Mouse (Mus musculus) lung, embryonic 14.5 days (tissue): ENCODE data around the gene F8. TPM values are rescaled to one million over a fixed set of nuclear protein-coding genes. Genes with fewer than 3 reads are reported as not detected.

ENCODE experiments used
- ATAC-seq: fragments of 200-750 bp; cut with Nextera tagmentation; 2 replicates; pipeline ENCODE4 v1.8.0; 2017; ENCODE audit warnings: mild to moderate bottlenecking, moderate TSS enrichment, moderate library complexity; ENCODE audit not compliant: insufficient read depth
- DNase-seq: peaks from one replicate; pipeline ENCODE4 v3.0.0-alpha.2; 2015
- H3K27ac ChIP-seq: fragments of 300-500 bp; sonication (generic); 2 replicates; pipeline ENCODE4 v1.5.1; 2014; ENCODE audit warnings: low read depth, mild to moderate bottlenecking, moderate library complexity
- H3K27me3 ChIP-seq: fragments of 300-500 bp; sonication (generic); 2 replicates; pipeline ENCODE4 v1.6.1; 2014; ENCODE audit warnings: low read length, control low read depth; ENCODE audit not compliant: insufficient read depth
- H3K36me3 ChIP-seq: fragments of 300-500 bp; sonication (generic); 2 replicates; pipeline ENCODE4 v1.6.1; 2014; ENCODE audit warnings: control low read depth; ENCODE audit not compliant: insufficient read depth
- H3K4me1 ChIP-seq: fragments of 300-500 bp; sonication (generic); 2 replicates; pipeline ENCODE4 v1.6.1; 2014; ENCODE audit warnings: antibody characterized with exemption, control low read depth; ENCODE audit not compliant: insufficient read depth
- H3K4me2 ChIP-seq: fragments of 300-500 bp; sonication (generic); 2 replicates; pipeline ENCODE4 v1.6.1; 2014; ENCODE audit warnings: mild to moderate bottlenecking
- H3K4me3 ChIP-seq: fragments of 300-500 bp; sonication (generic); 2 replicates; pipeline ENCODE4 v1.5.1; 2014; ENCODE audit warnings: low read depth, low read length
- H3K9ac ChIP-seq: fragments of 300-500 bp; sonication (generic); 2 replicates; pipeline ENCODE4 v1.6.1; 2014
- H3K9me3 ChIP-seq: fragments of 300-500 bp; sonication (generic); 2 replicates; pipeline ENCODE4 v1.6.1; 2016; ENCODE audit warnings: low read depth, low read length, control low read depth
- CTCF ChIP-seq: IDR thresholded peaks from 2 replicates; pipeline ENCODE4 v1.5.1; 2016; ENCODE audit warnings: antibody characterized with exemption, low read depth
- WGBS: fragments of 180-500 bp; shearing (Covaris S2); extraction: QIAGEN DNeasy Blood & Tissue Kit; methylation state at CpG from one replicate; pipeline ENCODE4 v1.1.7; 2014; 5-methylcytosine and 5-hydroxymethylcytosine counted together
- polyA plus RNA-seq: library from polyadenylated mRNA; unstranded; fragments of >200 nt; fragmentation: Nextera tagmentation; extraction: Ambion mirVana; gene quantifications from 2 replicates; pipeline ENCODE4 v1.2.1, GENCODE M21; 2014

The F8 gene
- polyA plus RNA-seq, 1 experiment from 2014 or later: 2.1 TPM

DNA sequence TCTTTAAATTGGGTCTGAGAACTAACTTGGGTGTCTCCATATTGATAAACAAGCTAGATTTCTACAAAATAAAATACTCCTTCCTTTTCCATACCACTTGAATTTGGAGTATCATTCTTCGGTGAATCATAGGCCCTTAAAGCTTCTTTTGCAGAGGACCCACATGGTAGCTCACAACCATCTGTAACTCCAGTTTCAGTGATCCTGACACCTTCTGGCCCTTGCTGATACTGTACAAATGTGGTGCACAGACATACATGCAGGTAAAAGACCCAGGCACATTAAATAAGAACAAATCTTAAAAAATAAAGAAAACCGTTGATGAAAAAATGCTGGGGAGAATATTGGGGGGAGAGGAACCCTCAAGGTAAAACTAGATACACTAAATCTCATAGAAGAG, 244.2 kb downstream of the F8 start:
- Histone ChIP-seq H3K27me3 (no peaks in the 10 kb centered on the region), H3K36me3 (no peaks in the 10 kb centered on the region), H3K9me3 (no peaks in the 10 kb centered on the region), H3K27ac (no peak overlapping the region), H3K4me3 (no peak overlapping the region), H3K4me2 (no peak overlapping the region), H3K4me1 (no peaks in the 10 kb centered on the region), H3K9ac (no peak overlapping the region)
- ATAC-seq (no peak), DNase-seq (no peak)
- TF ChIP-seq CTCF: no peak
- 88% methylated on average over 2 of the region's 2 CpGs for WGBS

DNA sequence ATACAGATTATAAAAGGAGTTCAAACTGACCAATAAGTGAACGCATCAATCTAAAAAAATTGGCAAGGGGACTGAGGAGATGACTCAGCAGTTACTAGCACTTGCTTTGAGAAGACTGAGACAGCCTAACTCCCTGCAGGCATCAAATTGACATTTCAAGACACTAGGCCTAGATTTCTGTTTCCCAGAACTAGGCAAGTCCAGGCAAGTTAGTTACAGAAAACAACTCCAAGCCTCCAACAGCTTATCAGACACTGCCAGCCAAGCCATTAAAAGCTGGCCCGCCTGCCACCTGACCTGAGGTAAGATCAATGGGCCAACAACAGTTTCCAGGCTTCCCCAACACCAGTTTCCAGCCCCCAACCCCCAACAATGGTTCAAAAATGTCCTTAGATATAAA, 244.7 kb downstream of the F8 start:
- H3K4me3 ChIP-seq: no peak overlapping the region
- H3K36me3 ChIP-seq: no peaks in the 10 kb centered on the region
- ATAC-seq: no peak
- no peak overlapping the region for H3K9ac ChIP-seq
- 72% methylated on average over 2 of the region's 2 CpGs for WGBS
- DNase-seq: no peak
- no peak overlapping the region for H3K4me2 ChIP-seq
- H3K9me3 ChIP-seq: no peaks in the 10 kb centered on the region
- H3K27ac ChIP-seq: no peak overlapping the region
- no peaks in the 10 kb centered on the region for H3K4me1 ChIP-seq
- TF ChIP-seq CTCF: no peak
- no peaks in the 10 kb centered on the region for H3K27me3 ChIP-seq

DNA sequence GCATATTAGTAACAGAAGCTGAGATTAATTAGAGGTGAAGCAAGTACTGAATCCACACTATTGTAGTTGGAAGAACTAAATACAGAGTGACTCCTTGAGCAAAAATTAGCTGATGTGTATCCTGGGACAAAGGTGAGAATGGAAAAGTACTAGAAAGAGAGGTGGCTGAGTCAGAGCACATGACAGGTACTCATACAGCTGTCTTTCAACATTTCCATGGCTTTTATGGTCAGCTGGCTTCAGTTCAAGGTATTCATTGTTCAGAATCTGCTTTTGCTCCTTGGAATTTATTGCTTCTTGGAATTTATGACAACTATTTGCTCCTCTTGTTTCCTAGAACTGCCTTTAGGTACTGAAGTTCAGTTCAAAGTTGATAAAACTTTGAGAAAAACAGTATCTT, 245.5 kb downstream of the F8 start:
- Histone ChIP-seq H3K4me1 (no peaks in the 10 kb centered on the region), H3K4me2 (no peak overlapping the region), H3K27me3 (no peaks in the 10 kb centered on the region), H3K27ac (no peak overlapping the region), H3K9ac (no peak overlapping the region), H3K4me3 (no peak overlapping the region), H3K9me3 (no peaks in the 10 kb centered on the region), H3K36me3 (no peaks in the 10 kb centered on the region)
- ATAC-seq (no peak), DNase-seq (no peak)
- no peak for TF ChIP-seq CTCF

DNA sequence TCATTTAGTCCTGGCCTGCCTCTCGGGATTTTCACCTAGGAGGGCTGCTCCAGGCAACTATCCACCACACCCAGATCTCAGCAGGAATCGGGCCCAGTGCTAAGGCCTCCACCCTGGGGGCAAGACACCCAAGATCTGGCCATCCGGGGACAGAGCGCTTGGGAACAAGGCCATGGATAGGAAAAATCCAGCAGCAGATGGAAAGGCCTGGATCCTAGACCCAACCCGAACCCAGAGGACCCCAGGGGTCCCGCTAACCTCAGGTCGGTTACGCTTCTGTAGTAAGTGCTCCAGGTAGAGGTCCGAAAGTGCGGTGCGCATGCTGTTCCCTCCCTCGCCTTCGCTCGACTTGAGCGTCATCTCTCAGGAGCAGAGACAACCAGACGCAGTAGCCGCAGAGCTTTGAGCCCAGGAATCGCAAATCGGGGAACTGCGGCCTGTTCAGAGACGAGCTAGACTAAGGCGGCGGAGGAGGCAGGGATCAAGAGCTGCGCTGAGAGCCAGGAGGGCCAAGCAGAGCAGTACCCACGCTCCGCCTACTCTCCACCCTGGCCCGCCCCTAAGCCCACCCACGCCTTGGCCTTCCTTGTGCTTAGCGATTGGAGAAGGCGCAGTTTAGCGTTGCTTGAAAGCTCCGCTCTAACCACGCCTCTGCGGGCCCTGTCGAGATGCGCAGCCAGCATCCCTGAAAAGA, 251.8 kb downstream of the F8 start, which contains the start of gene Mpp1:
TSS of gene Mpp1 (minus strand) at position 550 of the 694 bp plus-strand sequence.
- H3K9ac ChIP-seq: peak within 1 kb of the TSS; percentile 67
- DNase-seq (peak; percentile 91), ATAC-seq (peak; percentile 100)
- WGBS: 8% methylated on average over 35 of the region's 36 CpGs
- H3K36me3 ChIP-seq: peaks cover under 1% of the 10 kb centered on the region
- H3K9me3 ChIP-seq: no peaks in the 10 kb centered on the region
- H3K4me1 ChIP-seq: no peaks in the 10 kb centered on the region
- H3K4me3 ChIP-seq: peak within 1 kb of the TSS; percentile 54
- no peak for TF ChIP-seq CTCF
- peak within 1 kb of the TSS; percentile 76; the same call in 1 of the 2 replicates for H3K27ac ChIP-seq
- peak within 1 kb of the TSS; percentile 54 for H3K4me2 ChIP-seq
- no peaks in the 10 kb centered on the region for H3K27me3 ChIP-seq

DNA sequence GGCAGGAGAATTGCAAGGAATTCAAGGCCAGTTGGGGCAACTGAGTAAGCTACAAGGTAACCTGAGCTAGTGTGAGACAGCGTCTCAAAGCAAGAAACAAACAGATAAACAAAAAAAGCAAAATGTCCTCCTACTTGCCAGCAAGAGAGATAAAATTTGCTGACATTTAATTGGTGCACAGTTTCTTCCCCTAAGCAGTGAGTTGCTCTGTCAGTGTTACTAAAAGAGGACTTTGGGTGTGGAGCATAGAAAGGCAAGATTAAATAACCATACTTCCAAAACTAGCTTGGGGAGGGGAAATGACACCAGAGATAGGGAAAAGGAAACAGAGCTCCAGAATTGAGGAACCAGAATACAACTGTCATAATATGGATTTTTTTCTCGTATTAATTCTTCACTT, 252.9 kb downstream of the F8 start:
- Histone ChIP-seq H3K9ac (no peak overlapping the region), H3K4me3 (peak overlapping the region; percentile 54), H3K27ac (peak overlapping the region; percentile 42; the same call in 1 of the 2 replicates), H3K9me3 (no peaks in the 10 kb centered on the region), H3K36me3 (peaks cover 9% of the 10 kb centered on the region), H3K27me3 (no peaks in the 10 kb centered on the region), H3K4me2 (peak overlapping the region; percentile 54), H3K4me1 (no peaks in the 10 kb centered on the region)
- TF ChIP-seq CTCF: no peak
- DNase-seq: no peak
- ATAC-seq: no peak
- WGBS: 50% methylated on average over 2 of the region's 2 CpGs

DNA sequence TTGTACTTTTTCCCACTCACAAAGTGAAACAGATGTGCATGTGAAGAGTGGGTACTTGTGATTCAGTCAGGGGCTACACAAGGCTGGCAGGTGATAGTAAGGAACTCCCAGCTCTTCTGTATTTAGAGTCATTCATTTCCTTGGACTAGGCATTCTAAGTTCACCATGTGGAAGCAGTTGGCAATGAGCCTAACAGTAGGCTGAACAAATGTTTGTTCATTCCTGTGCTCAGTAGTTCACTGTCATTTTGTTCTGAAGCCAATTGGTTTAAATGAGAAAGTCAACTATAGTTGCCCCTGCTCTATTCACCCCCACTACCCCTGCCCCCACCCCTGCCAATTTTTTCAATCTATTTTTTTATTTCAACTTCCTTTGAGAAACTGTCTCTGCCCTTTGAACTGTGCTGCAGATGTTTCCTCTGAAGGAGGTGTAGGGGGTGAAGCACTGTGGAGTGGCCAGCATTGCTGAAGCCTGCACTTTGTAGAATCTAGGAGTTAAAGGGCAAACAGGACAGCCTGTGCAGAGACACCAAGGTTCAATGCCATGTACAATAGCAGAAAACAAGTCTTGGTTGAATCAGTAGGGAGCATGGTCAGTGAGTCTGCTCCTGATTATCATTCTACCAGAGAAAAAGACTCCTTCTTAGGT, 254.0 kb downstream of the F8 start:
- Histone ChIP-seq H3K36me3 (peaks cover 12% of the 10 kb centered on the region), H3K27ac (no peak overlapping the region), H3K27me3 (no peaks in the 10 kb centered on the region), H3K9ac (no peak overlapping the region), H3K9me3 (no peaks in the 10 kb centered on the region), H3K4me1 (no peaks in the 10 kb centered on the region), H3K4me2 (peak overlapping the region; percentile 35), H3K4me3 (no peak overlapping the region)
- TF ChIP-seq CTCF: no peak
- no peak for ATAC-seq
- peak; percentile 66 for DNase-seq

DNA sequence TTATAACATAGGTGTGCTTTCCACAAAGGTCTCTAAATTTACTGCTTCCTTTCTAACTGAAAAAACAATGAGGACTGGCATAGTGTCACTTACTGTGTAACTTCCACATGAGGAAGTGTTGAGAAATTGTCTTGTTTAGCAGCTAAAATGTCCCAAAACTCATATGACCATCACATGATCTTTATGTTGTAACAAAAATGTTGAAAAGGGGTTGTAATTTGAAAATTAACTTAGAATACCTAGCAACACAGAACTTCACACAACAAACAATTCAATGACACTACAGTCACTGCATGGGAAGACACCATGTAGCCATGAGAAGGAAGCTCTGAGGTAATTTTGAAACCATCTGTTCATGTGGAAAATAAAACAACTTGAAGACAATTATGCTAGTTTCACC, 255.5 kb downstream of the F8 start:
- Histone ChIP-seq H3K4me2 (no peak overlapping the region), H3K9ac (no peak overlapping the region), H3K36me3 (peaks cover 17% of the 10 kb centered on the region), H3K27ac (no peak overlapping the region), H3K4me1 (no peaks in the 10 kb centered on the region), H3K27me3 (no peaks in the 10 kb centered on the region), H3K4me3 (no peak overlapping the region), H3K9me3 (no peaks in the 10 kb centered on the region)
- TF ChIP-seq CTCF: no peak
- ATAC-seq (no peak), DNase-seq (no peak)
